Mouse (Mus musculus) T-cell, adult 2 months (primary cell): ENCODE measurements around the gene Ptprg.
"Not testable (repeated sequence)": the region's sequence is repeated elsewhere in the genome, so short reads cannot be mapped to it uniquely, and the experiment has no call there.

ENCODE experiments used
- DNase-seq: peaks from one replicate; pipeline ENCODE4 v3.0.0; 2022; ENCODE audit warnings: low spot score

Gene Ptprg

GRCm38 (mm10) chr14:11962561-11962960, 409.2 kb downstream of the Ptprg start:
- no peak for DNase-seq

GRCm38 (mm10) chr14:11963791-11964190, 410.5 kb downstream of the Ptprg start:
- DNase-seq, result no peak

- DNase-seq, result not testable (repeated sequence)
Observed at GRCm38 (mm10) chr14:11964326-11964725, 411.0 kb downstream of the Ptprg start.

DNA sequence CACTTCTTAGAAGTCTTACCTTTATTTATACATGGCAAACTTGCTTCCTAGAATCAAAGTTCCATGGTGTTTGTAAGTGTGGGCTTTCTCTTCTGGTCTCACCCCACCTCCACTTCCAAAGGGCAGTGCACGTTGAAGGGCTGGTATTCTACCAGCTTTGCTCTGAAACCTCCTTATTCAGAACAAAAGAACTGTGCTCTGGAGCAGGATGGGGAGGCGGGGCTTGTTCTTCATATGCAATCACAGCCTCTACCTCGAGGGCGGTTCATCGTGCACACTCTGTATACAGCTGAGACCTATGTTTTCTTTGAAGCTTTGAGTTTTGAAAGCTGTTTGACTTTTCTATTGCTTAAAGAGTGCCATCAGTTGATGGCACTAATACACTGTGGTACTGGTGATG, 412.5 kb downstream of the Ptprg start:
- DNase-seq, result no peak

DNA sequence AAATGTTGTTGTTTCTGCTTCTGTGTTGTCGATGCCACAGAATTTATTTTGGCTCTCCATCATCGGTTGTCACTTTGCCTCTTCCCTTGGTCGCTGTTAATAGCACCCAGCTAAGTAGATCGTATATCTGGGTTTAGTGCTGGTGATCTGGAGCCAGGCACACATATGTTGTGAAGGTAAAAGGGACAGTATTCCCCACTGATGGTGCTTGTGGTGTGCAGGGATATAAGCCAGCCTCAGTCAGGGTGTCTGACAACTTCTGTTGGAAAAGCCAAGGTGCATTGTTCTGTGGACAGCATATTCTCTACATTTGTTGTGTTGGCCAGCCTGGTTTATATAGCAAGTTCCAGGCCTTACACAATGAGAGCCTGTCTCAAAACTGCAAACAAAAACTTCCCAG, 428.4 kb downstream of the Ptprg start:
- no peak for DNase-seq

GRCm38 (mm10) chr14:11983031-11983430, 429.7 kb downstream of the Ptprg start:
- DNase-seq, result no peak

DNA sequence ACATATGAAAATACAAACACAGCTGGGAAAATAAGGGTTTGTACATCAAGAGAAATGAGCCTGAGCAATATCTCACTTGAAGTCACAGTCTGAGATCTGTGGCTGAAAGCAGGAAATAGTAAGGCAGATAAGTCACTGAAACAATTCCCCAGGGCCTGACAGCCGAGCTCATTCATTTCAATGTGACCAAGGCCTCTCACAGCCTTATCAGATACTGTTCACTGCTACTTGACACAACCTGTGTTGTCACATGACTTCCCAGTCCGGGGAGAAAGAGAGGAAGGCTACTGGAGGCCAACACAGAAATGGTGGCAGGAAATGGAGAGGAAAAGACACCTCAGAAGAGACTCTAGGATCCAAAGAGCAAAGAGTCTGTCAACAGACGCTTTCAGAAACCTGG, 430.8 kb downstream of the Ptprg start:
- no peak for DNase-seq

- no peak for DNase-seq
Observed at GRCm38 (mm10) chr14:11988975-11989374, 435.6 kb downstream of the Ptprg start.

DNA sequence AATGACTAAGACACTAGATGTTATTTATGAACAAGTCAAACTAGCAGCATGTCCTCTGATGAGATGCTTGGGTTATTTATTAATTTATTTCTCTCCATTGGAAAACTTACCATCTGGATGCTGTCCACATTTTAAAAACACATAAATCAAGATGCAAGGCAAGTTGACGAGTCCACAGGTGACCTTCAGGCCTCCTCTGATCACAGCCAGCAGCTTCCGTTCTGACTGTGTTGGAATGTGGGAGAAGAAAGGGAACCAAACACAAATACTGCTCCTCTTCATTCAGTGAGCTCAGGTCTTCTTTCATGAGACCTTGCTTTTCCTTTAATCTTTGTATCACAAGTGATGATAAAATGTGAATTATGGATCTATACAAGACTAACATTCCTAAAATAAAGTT, 437.8 kb downstream of the Ptprg start:
- no peak for DNase-seq

DNA sequence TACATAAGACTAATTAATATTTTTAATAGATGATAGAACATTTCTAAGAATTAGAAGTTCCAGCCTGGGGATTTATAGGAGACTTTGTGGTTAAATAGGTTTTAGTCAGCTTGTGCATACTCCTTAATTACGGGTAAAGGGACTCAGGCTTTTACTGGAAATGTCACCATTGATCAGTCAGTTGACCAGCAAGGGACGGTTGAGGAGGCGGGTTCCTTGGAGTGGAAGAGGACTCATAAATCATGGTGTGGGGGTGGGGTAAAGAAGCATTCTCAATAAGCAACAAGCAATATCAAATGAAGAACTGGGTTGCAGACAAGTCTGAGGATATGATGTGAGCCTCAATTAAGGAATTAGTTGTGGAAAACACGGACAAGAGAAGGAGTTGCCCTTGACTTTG, 438.8 kb downstream of the Ptprg start:
- no peak for DNase-seq

- DNase-seq, result no peak
Observed at GRCm38 (mm10) chr14:11992534-11992933, 439.2 kb downstream of the Ptprg start.

DNA sequence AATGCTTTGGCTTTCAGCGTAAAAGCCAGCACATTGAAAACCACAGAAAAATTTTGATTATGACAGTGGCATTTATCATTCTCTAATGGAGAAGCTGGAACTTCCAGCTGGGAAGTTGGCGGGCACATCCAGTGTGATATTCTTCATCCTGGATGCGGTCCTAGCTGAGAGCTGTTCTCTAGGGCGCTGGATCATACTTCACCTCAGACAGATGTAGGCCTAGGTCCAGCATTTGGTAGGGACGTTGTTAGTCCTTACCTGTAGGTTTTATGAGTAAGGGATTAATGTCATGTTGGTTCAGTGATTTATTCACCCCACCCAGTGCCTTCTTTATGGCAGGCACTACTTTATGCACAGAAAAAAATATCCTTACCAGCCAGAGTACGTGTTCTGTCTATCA, 444.2 kb downstream of the Ptprg start:
- no peak for DNase-seq

GRCm38 (mm10) chr14:11998464-11998863, 445.1 kb downstream of the Ptprg start:
- no peak for DNase-seq

DNA sequence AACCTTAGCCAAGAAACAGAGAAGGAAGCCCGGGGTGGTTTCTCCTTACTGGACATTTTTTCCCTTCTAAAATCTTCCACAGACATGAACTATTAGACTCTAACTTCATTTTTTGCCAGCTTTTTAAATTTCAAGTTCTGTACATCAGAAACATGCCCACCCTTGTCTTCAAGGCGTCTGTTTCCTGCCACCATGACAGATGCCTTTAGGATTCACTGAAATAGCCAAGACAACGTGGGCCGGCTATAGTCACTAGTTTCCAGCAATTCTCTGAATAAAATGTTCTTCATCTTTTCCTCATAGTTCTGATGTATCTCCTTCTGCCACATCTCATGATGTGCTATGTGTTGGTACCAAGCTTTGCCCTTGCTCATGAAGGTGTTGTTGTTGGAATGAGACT, 450.7 kb downstream of the Ptprg start:
- DNase-seq, result no peak

DNA sequence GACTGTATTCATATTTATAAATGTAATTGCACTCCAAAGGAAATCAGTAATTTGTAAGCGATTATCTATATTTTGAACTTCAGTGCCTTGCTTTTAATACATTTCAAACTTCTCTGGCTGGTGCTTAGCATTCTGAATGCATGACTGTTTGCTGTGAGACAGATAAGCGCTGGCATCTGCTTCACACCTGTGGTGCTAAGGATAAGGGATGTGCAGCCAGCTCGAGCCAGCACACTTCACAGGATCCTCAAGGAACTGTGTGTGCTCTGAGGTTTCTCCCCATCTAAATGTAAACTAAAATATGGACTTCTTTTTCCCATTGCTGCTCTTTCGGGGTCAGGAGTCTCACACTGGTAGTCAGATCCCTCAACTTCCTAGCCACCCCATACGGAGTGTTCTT, 458.4 kb downstream of the Ptprg start:
- DNase-seq, result no peak

- DNase-seq, result no peak
Observed at GRCm38 (mm10) chr14:12025812-12026728, 472.7 kb downstream of the Ptprg start.

DNA sequence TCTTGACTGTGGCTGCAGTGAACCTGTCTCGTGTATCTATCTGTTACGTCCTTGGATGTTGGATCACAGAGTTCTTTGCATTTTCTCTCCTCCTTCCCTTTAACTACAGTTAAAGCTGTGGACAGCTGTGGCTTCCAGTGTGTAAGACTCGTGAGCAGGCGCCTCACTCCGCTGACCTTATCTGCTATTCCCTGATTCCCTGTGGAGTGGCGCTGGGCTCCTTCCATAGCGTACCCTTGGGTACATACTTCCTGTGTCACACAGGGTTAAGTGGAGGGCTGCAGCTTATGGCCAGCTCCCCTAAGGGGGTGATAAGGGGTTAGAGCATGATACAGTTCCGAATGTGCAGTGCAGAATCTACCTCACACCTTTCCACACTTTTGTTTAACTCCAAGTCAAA, 473.9 kb downstream of the Ptprg start:
- DNase-seq, result no peak

DNA sequence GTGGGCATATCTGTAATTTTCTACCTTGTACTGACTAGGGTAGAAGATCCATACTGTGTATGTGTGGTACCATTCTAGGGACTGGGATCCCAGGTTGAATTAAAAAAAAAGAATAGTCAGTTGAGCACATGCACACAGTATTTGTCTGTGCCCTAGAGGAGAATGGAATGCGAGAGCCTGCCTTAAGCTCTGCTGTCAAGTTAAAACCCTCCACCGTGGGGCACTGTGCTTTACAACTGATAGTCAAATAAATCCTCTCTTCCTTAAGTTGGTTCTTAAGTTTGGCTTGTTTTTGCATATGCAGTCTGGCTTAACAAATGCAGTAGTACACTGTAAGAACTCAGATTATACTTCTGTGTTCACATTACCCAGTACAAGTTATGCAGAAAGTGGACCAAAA, 476.6 kb downstream of the Ptprg start:
- no peak for DNase-seq

GRCm38 (mm10) chr14:12036530-12037283, 483.4 kb downstream of the Ptprg start:
- no peak for DNase-seq

GRCm38 (mm10) chr14:12039743-12040142, 486.4 kb downstream of the Ptprg start:
- no peak for DNase-seq

- no peak for DNase-seq
Observed at GRCm38 (mm10) chr14:12041566-12041965, 488.2 kb downstream of the Ptprg start.

DNA sequence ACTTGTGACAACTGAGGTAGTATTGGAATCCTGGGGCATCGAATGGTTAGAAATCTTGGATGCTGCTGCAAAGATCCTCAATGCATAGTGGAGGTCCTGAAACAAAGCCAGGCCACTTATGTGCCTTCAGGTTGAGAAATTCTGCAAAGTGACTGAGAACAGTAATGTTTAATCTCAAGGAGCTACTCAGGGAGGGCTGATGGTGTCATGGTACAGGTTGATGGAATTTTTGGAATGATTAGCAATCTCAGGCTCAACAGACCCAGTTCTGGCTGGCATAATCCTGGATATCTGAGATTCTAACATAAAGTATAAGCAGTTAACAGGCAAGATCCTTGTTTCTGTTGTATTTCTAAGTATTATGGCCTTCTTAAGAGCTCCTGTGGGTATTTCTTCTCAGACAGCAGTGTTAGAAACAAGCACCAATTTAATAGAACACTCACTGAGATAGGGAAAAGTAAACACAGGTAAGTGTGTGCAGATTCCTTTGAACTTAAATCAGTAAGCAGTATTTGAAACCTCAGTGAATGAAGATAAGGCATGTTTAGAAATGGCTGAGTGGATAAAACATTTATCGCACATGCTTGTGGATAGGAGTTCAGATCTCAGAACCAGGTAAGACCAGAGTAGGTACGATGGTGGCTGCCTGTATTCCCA, 493.0 kb downstream of the Ptprg start:
- no peak for DNase-seq

DNA sequence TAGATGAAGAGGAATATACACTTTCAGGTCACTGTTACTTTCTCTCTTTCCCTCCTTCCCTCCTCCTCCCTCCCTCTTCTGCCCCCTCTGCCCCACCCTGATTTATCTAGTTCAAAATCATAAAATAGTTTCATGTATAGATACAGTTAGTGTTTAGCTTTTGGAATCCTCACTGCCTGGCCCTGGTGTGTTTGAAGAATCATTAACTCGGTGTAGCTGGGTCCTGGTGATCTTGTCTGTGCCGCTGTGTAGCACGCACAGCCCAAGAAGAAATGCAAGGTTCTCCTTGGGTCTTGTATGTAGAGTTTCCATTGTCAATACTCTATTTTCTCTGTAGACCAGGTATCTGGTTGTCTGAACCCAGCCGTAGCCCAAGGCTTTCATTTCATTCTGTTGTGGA, 494.3 kb downstream of the Ptprg start:
- DNase-seq, result no peak
